Mouse (Mus musculus) frontal cortex, adult 2 months (tissue): ENCODE data around the gene Stat6. TPM values are rescaled to one million over a fixed set of nuclear protein-coding genes. Genes with fewer than 3 reads are reported as not detected.
"Not testable (repeated sequence)": the region's sequence is repeated elsewhere in the genome, so short reads cannot be mapped to it uniquely, and the experiment has no call there.

Source experiments
- DNase-seq, 2 experiments: peaks; one replicate each; pipeline ENCODE4 v3.0.0; 2022; ENCODE audit warnings: low spot score in 1 of 2; ENCODE audit errors: extremely low spot score in 1 of 2
- polyA plus RNA-seq: library from polyadenylated mRNA; depleted of rRNA; stranded (reverse); fragments of >200 nt; gene quantifications from 2 replicates; pipeline ENCODE4 v1.2.3, GENCODE M21; 2012

The Stat6 gene
- polyA plus RNA-seq, 1 experiment = 11.9 TPM

- peak in 1 of 2 experiments; percentile 95 for DNase-seq
Measured at GRCm38 (mm10) chr10:127641861-127642771, 670 bp upstream of the Stat6 start.

- no peak for DNase-seq
Measured at GRCm38 (mm10) chr10:127643553-127644238, 910 bp downstream of the Stat6 start.

GRCm38 (mm10) chr10:127645791-127646190 is 3.0 kb downstream of the Stat6 start:
- no peak for DNase-seq

- DNase-seq = no peak
Measured at GRCm38 (mm10) chr10:127652906-127653638, 10.3 kb downstream of the Stat6 start.

- DNase-seq = no peak
Measured at GRCm38 (mm10) chr10:127654970-127655579, 12.3 kb downstream of the Stat6 start.

- DNase-seq = not testable (repeated sequence)
Measured at GRCm38 (mm10) chr10:127657617-127658016, 14.8 kb downstream of the Stat6 start.

- no peak for DNase-seq
Measured at GRCm38 (mm10) chr10:127658076-127658475, 15.3 kb downstream of the Stat6 start.

- no peak for DNase-seq
Measured at GRCm38 (mm10) chr10:127659551-127659950, 16.8 kb downstream of the Stat6 start.

- DNase-seq = no peak
Measured at GRCm38 (mm10) chr10:127661291-127661914, 18.6 kb downstream of the Stat6 start.

- peak in 1 of 2 experiments; percentile 69 for DNase-seq
Measured at GRCm38 (mm10) chr10:127661915-127662663, 19.3 kb downstream of the Stat6 start.

GRCm38 (mm10) chr10:127662666-127663253 is 20.0 kb downstream of the Stat6 start:
- no peak for DNase-seq

GRCm38 (mm10) chr10:127663590-127663989 is 20.8 kb downstream of the Stat6 start:
- no peak for DNase-seq

GRCm38 (mm10) chr10:127664166-127664565 is 21.4 kb downstream of the Stat6 start:
- DNase-seq = no peak

GRCm38 (mm10) chr10:127664891-127665290 is 22.1 kb downstream of the Stat6 start:
- DNase-seq = no peak

GRCm38 (mm10) chr10:127665366-127666181 is 22.8 kb downstream of the Stat6 start:
- no peak for DNase-seq

- DNase-seq = peak in 1 of 2 experiments; percentile 71
Measured at GRCm38 (mm10) chr10:127666501-127667268, 23.9 kb downstream of the Stat6 start, which contains the start of gene Nemp1. Gene Nemp1, plus strand, starts transcription at chr10:127666901.
